Mouse (Mus musculus): ENCODE data around the gene Cryzl1. TPM values are rescaled to one million over a fixed set of nuclear protein-coding genes. Genes with fewer than 3 reads are reported as not detected.
"Not testable (repeated sequence)": the region's sequence is repeated elsewhere in the genome, so short reads cannot be mapped to it uniquely, and the experiment has no call there.

Gene Cryzl1
- polyA plus RNA-seq, 1 experiment from 2014 or later = 51.4 TPM

- no peak for ATAC-seq (ENCODE audit: extremely low read depth, insufficient number of reproducible peaks, low FRiP score, low TSS enrichment)
- no peak overlapping the region for H3K27ac ChIP-seq (replicated peaks)
- H3K9ac ChIP-seq = no peak overlapping the region; the same call in 1 of the 2 replicates
- peaks cover 57% of the 10 kb centered on the region for H3K36me3 ChIP-seq
- H3K9me3 ChIP-seq = no peaks in the 10 kb centered on the region
- WGBS = 87% methylated on average over 3 of the region's 3 CpGs
- H3K4me3 ChIP-seq = no peak overlapping the region
- peaks cover 23% of the 10 kb centered on the region for H3K4me1 ChIP-seq
- H3K4me2 ChIP-seq = no peak overlapping the region
- no peaks in the 10 kb centered on the region for H3K27me3 ChIP-seq (replicated peaks)
These were observed 76.6 kb downstream of the Cryzl1 start for GRCm38 (mm10) chr16:91652191-91652590.

DNA sequence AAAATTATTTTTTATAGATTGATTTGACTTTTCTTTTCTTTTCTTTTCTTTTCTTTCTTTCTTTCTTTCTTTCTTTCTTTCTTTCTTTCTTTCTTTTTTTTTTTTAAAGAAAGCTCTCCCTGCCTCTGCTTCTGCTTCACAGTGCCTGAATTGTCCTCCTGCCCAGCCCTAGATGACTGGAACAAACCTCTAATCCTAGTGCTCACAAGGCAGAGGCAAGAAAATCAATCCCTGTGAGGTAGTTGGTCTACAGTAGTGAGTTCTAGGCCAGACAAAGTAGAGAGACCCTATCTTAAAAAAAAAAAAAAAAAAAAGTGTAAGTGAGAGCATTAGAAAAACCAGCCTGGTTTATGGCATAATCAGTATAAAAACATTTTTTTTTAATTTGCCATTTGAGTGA lies 79.0 kb downstream of the Cryzl1 start:
- Histone ChIP-seq H3K27me3 (replicated peaks) (no peaks in the 10 kb centered on the region), H3K36me3 (peaks cover 33% of the 10 kb centered on the region), H3K4me2 (peak overlapping the region; percentile 52), H3K9me3 (no peaks in the 10 kb centered on the region), H3K9ac (0 out of 2 replicates have a peak overlapping the region, but pooled peaks have one; percentile 33), H3K4me1 (peaks cover 31% of the 10 kb centered on the region), H3K4me3 (peak overlapping the region; percentile 20; the same call in 1 of the 2 replicates), H3K27ac (replicated peaks) (no peak overlapping the region)
- no peak for ATAC-seq (ENCODE audit: extremely low read depth, insufficient number of reproducible peaks, low FRiP score, low TSS enrichment)

GRCm38 (mm10) chr16:91649246-91649645 lies 79.5 kb downstream of the Cryzl1 start:
- H3K9me3 ChIP-seq = no peaks in the 10 kb centered on the region
- ATAC-seq (ENCODE audit: extremely low read depth, insufficient number of reproducible peaks, low FRiP score, low TSS enrichment) = no peak
- H3K4me2 ChIP-seq = peak overlapping the region; percentile 98
- peaks cover 33% of the 10 kb centered on the region for H3K4me1 ChIP-seq
- no peak overlapping the region for H3K27ac ChIP-seq (replicated peaks)
- H3K9ac ChIP-seq = peak overlapping the region; percentile 73
- peak overlapping the region; percentile 90 for H3K4me3 ChIP-seq
- H3K36me3 ChIP-seq = peaks cover 28% of the 10 kb centered on the region
- WGBS = 44% methylated on average over 3 of the region's 3 CpGs
- no peaks in the 10 kb centered on the region for H3K27me3 ChIP-seq (replicated peaks)

DNA sequence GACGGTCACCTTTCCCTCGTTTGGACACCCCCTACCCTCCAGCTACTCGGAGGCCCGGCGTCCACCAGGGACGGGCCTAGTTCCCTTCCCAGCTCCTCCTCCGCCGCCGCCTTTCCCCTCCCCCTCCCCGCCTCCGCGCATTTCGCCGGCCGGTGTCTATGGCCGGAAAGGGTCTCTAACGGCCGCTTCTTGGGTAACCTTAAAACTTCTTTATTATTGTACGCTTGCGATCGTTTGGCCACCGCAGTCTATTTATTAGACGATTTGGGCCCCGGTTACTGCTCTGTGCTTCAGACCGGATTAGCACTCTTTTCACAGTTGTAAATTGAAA lies 80.6 kb downstream of the Cryzl1 start:
- H3K36me3 ChIP-seq = peaks cover 20% of the 10 kb centered on the region
- peak overlapping the region; percentile 90 for H3K4me3 ChIP-seq
- H3K9ac ChIP-seq = peak overlapping the region; percentile 95
- no peaks in the 10 kb centered on the region for H3K27me3 ChIP-seq (replicated peaks)
- H3K4me2 ChIP-seq = peak overlapping the region; percentile 98
- peaks cover 33% of the 10 kb centered on the region for H3K4me1 ChIP-seq
- H3K27ac ChIP-seq (replicated peaks) = peak overlapping the region; percentile 100
- H3K9me3 ChIP-seq = no peaks in the 10 kb centered on the region
- under 1% methylated on average over 25 of the region's 25 CpGs for WGBS
- ATAC-seq (ENCODE audit: extremely low read depth, insufficient number of reproducible peaks, low FRiP score, low TSS enrichment) = peak; percentile 60; the same call in 1 of the 2 replicates

DNA sequence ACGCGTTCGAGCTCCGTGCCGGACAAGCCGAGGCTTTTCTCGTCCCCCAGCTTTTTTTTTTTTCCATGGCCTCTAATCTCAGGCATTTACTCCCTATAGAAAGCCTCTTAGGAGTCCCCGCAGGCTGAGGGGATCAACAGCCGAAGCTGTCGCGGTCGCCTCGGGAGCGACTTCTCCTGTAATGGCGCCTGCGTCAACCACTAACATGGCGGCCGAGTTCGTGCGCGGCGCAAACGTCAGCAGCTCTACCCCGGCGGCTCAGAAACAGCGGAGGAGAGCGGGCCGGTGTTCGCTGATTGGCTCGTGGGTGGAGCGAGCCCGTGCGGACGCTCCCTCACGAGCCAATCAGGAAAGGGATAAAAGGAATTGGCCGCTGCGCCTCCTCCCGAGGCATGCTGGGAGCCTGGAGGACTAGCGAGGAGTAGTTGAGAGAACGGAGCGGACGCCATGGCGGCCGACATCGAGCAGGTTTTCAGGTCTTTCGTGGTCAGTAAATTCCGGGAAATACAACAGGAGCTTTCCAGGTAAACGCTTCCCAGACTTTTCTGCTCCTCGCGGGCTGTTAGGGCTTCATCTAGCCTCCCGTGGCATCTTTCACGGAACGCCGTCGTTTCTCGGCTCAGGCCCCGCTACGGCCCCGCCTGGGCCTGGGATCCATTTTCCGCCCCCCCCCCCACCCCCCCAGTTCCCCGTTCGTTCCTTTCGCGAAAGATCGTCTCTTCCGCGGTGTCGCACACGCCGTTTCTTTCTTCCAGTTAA lies 81.1 kb downstream of the Cryzl1 start, which contains the start of gene Son:
Gene Son (plus strand): TSS at position 46 of the 759 bp plus-strand sequence.
- ATAC-seq (ENCODE audit: extremely low read depth, insufficient number of reproducible peaks, low FRiP score, low TSS enrichment) = peak; percentile 89
- Histone ChIP-seq H3K36me3 (peaks cover 24% of the 10 kb centered on the region), H3K4me1 (peaks cover 33% of the 10 kb centered on the region), H3K9me3 (no peaks in the 10 kb centered on the region), H3K27ac (replicated peaks) (peak within 1 kb of the TSS; percentile 100), H3K9ac (peak within 1 kb of the TSS; percentile 95), H3K4me2 (peak within 1 kb of the TSS; percentile 98), H3K27me3 (replicated peaks) (no peaks in the 10 kb centered on the region), H3K4me3 (peak within 1 kb of the TSS; percentile 90)
- under 1% methylated on average over 70 of the region's 70 CpGs for WGBS

- Histone ChIP-seq H3K9ac (peak within 1 kb of the TSS; percentile 95), H3K27ac (replicated peaks) (peak within 1 kb of the TSS; percentile 100), H3K4me2 (peak within 1 kb of the TSS; percentile 98), H3K4me1 (peaks cover 25% of the 10 kb centered on the region), H3K36me3 (peaks cover 24% of the 10 kb centered on the region), H3K27me3 (replicated peaks) (no peaks in the 10 kb centered on the region), H3K4me3 (peak within 1 kb of the TSS; percentile 90), H3K9me3 (no peaks in the 10 kb centered on the region)
- under 1% methylated on average over 59 of the region's 59 CpGs for WGBS
- peak; percentile 85 for ATAC-seq (ENCODE audit: extremely low read depth, insufficient number of reproducible peaks, low FRiP score, low TSS enrichment)
These were observed 81.9 kb downstream of the Cryzl1 start, which contains the start of gene Gart for GRCm38 (mm10) chr16:91646681-91647419. Gene Gart (minus strand): TSS chr16:91646952.

GRCm38 (mm10) chr16:91645995-91646602 lies 82.7 kb downstream of the Cryzl1 start:
- WGBS = 1% methylated on average over 11 of the region's 11 CpGs
- no peaks in the 10 kb centered on the region for H3K27me3 ChIP-seq (replicated peaks)
- no peak for ATAC-seq (ENCODE audit: extremely low read depth, insufficient number of reproducible peaks, low FRiP score, low TSS enrichment)
- H3K27ac ChIP-seq (replicated peaks) = peak overlapping the region; percentile 100
- peak overlapping the region; percentile 93 for H3K9ac ChIP-seq
- peaks cover 25% of the 10 kb centered on the region for H3K4me1 ChIP-seq
- H3K9me3 ChIP-seq = no peaks in the 10 kb centered on the region
- H3K36me3 ChIP-seq = peaks cover 26% of the 10 kb centered on the region
- H3K4me3 ChIP-seq = peak overlapping the region; percentile 90
- peak overlapping the region; percentile 98 for H3K4me2 ChIP-seq

GRCm38 (mm10) chr16:91645420-91645819 lies 83.4 kb downstream of the Cryzl1 start:
- ATAC-seq (ENCODE audit: extremely low read depth, insufficient number of reproducible peaks, low FRiP score, low TSS enrichment); H3K27ac ChIP-seq (replicated peaks); H3K9me3 ChIP-seq; H3K9ac ChIP-seq; H3K27me3 ChIP-seq (replicated peaks): not testable (repeated sequence)
- Histone ChIP-seq H3K4me3 (peak overlapping the region; percentile 90; the same call in 1 of the 2 replicates), H3K36me3 (peaks cover 29% of the 10 kb centered on the region), H3K4me2 (peak overlapping the region; percentile 98), H3K4me1 (peaks cover 21% of the 10 kb centered on the region)
- WGBS = no CpG with 5 or more reads among the region's 2 CpGs

DNA sequence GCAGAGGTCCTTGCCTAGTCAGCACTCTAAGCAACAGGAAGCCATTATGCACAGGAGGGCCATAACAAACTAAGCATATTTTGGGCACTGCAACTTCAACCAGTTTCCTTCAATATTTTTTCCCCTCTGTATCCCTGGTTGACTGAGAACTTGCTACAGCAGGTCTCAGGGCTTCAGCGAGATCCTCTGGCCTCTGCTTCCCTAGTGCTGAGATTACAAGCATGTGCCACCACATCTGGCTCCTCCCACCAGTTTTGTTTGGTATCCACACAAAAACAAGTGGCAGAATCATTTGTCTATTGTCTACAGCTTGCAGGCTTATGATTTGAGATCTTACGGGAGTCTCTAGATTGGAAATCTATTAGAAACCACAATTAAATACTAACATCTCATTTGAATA lies 83.9 kb downstream of the Cryzl1 start:
- no peaks in the 10 kb centered on the region for H3K27me3 ChIP-seq (replicated peaks)
- H3K4me1 ChIP-seq = peaks cover 18% of the 10 kb centered on the region
- peaks cover 34% of the 10 kb centered on the region for H3K36me3 ChIP-seq
- 86% methylated on average over 2 of the region's 2 CpGs for WGBS
- ATAC-seq (ENCODE audit: extremely low read depth, insufficient number of reproducible peaks, low FRiP score, low TSS enrichment) = no peak
- H3K4me2 ChIP-seq = no peak overlapping the region
- H3K9ac ChIP-seq = no peak overlapping the region
- no peak overlapping the region for H3K4me3 ChIP-seq
- H3K9me3 ChIP-seq = no peaks in the 10 kb centered on the region
- no peak overlapping the region for H3K27ac ChIP-seq (replicated peaks)

DNA sequence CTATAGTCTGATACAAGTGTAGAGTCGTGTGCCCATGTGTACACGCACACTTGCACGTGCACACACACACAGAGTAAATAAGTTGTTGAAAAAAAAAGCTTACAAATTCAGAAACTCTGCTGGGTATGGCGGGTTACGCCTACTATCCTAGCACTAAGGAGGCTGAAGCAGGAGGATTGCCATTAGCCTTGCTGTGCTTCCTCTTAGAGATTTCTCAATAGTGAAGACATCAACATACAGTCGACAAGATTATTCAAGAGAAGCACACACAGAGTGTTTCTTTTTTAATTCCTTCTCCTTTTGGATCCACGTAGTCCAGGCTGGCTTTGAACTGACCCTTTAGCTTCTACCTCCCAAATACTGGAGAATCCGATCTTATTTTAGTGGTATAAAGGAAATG lies 88.6 kb downstream of the Cryzl1 start:
- no peak overlapping the region for H3K27ac ChIP-seq (replicated peaks)
- ATAC-seq (ENCODE audit: extremely low read depth, insufficient number of reproducible peaks, low FRiP score, low TSS enrichment) = no peak
- no peak overlapping the region for H3K4me2 ChIP-seq
- H3K4me3 ChIP-seq = no peak overlapping the region
- peaks cover 81% of the 10 kb centered on the region for H3K36me3 ChIP-seq
- H3K9me3 ChIP-seq = no peaks in the 10 kb centered on the region
- no peak overlapping the region for H3K9ac ChIP-seq
- WGBS = 93% methylated on average over 8 of the region's 8 CpGs
- H3K27me3 ChIP-seq (replicated peaks) = no peaks in the 10 kb centered on the region
- peaks cover 5% of the 10 kb centered on the region for H3K4me1 ChIP-seq

GRCm38 (mm10) chr16:91639636-91640035 lies 89.1 kb downstream of the Cryzl1 start:
- 92% methylated on average over 2 of the region's 2 CpGs for WGBS
- Histone ChIP-seq H3K27me3 (replicated peaks) (no peaks in the 10 kb centered on the region), H3K4me2 (no peak overlapping the region), H3K4me3 (no peak overlapping the region), H3K4me1 (peaks cover under 1% of the 10 kb centered on the region), H3K27ac (replicated peaks) (no peak overlapping the region), H3K9me3 (no peaks in the 10 kb centered on the region), H3K36me3 (peaks cover 86% of the 10 kb centered on the region), H3K9ac (no peak overlapping the region)
- no peak for ATAC-seq (ENCODE audit: extremely low read depth, insufficient number of reproducible peaks, low FRiP score, low TSS enrichment)
